Mouse (Mus musculus) heart, postnatal 25 days (tissue): ENCODE results near the gene Adamts20. TPM values are rescaled to one million over a fixed set of nuclear protein-coding genes. Genes with fewer than 3 reads are reported as not detected.
"Not testable (repeated sequence)": the region's sequence is repeated elsewhere in the genome, so short reads cannot be mapped to it uniquely, and the experiment has no call there.

Source experiments
- DNase-seq: peaks from one replicate; pipeline ENCODE4 v3.0.0; 2022; ENCODE audit warnings: low spot score
- intact Hi-C: fragments of 180-260 bp; cut with DNase I; formaldehyde crosslinking; loops from one replicate; pipeline ENCODE4 v1.15.1; 2025
- total RNA-seq, 2 experiments: library from RNA; stranded (reverse); gene quantifications; 2 replicates each; pipeline ENCODE4 v1.2.3; 2021

Adamts20 gene
- total RNA-seq, 2 experiments from 2014 or later = 0.28 to 0.34 TPM

DNA sequence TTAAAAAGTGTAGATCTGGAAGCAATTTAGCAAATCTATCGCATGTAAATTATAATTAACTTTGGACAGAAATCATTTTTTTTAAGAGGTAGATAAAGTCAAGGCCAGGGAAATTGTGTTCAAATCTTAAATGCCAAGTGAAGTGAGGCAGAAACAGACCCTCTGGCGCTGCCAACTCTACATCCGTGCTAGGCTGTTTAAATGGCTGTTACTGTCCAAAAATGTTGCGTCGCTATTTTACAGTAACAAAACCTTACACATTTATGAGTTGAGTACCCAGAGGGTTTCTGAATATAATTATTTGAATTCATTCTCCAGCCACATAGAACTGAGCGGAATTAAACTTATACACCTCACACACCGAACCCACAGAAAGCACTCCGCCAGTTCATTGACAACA lies 13.6 kb downstream of the Adamts20 start:
- no peak for DNase-seq

DNA sequence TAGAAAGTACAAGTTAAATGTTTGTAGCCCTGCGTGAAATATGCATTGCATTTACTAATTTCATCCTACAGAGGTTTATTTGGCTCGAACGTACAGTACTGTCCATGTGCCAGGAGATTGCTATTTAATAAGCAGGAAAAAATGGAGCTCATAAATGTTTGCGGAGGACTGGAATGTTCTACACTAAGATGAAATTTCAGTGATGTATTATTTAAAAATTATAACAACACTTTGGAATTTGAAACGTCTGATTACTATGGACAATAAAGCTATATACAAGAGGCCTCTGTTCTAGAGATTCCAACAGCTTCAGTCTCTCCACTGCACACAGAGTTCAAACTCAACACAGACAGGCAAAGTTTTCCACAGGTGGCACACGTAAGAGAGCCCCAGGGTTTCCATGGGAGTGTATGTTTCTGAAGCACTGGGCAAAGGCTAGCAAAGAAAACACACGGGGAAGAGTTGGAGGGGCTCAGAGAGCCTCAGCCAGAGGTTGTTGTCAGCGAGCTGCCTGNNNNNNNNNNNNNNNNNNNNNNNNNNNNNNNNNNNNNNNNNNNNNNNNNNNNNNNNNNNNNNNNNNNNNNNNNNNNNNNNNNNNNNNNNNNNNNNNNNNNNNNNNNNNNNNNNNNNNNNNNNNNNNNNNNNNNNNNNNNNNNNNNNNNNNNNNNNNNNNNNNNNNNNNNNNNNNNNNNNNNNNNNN lies 20.6 kb downstream of the Adamts20 start:
- no peak for DNase-seq
- intact Hi-C loops = no loop called here

More for the DNA sequence above, 13.6 kb downstream of the Adamts20 start:
- intact Hi-C loops = no loop called here

DNA sequence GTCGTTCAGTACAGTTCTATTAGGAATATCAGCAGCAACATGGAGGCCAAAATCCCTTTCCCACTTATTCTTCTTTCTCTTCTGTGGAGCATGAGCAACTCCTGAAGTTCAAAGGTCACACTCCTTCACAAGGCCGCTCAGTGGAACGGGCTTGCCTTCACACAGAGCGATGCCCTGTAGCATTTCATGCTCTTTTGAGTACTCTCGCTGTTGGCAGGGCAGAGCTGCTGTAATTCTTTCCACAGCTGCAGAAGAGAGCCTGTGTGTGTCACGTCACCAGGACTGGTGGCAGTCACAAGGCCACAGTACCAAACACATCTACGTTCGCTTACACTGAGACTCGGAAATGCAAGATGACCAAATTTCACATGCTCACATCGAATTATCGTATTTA lies 21.2 kb downstream of the Adamts20 start:
- intact Hi-C loops = no loop called here
- no peak for DNase-seq

DNA sequence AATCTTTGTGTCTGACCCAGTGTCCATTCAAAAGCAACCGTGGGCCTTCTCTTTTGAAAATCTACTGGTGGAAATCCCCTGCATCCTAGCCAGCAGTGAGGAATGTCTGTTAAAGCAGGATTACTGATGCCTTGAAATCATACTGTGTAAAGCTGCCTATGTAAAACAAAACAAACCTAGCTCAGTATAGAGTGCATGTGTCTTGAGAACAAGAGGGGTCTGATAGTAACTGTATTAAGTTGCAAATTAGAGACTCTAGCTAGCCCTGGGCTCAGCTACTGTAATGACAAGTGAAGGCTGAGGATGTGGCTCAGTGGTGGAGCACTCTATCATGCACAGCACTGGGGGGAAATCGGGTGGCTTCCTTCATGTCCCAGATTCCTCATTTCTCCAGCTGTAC lies 22.2 kb downstream of the Adamts20 start:
- intact Hi-C loops = no loop called here
- DNase-seq = no peak

DNA sequence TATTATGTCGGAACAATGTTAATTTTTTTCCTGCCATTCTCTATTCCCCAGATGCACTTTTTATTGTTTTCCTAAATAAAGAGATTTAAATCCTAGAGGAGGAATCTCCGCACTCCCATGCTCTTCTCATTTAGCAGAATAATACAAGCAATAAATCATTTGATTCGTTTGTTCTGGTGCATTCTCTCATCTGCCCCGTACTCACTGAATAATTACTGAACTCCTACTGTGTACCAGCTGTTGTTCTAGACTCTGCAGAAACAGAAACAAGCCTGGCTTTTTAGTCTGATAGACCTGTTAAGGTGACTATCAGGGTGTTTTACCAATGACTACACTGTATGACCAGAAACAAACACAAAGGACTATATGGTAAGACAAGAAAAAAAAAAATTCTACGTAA lies 29.7 kb downstream of the Adamts20 start:
- DNase-seq = no peak
- intact Hi-C loops = no loop called here

DNA sequence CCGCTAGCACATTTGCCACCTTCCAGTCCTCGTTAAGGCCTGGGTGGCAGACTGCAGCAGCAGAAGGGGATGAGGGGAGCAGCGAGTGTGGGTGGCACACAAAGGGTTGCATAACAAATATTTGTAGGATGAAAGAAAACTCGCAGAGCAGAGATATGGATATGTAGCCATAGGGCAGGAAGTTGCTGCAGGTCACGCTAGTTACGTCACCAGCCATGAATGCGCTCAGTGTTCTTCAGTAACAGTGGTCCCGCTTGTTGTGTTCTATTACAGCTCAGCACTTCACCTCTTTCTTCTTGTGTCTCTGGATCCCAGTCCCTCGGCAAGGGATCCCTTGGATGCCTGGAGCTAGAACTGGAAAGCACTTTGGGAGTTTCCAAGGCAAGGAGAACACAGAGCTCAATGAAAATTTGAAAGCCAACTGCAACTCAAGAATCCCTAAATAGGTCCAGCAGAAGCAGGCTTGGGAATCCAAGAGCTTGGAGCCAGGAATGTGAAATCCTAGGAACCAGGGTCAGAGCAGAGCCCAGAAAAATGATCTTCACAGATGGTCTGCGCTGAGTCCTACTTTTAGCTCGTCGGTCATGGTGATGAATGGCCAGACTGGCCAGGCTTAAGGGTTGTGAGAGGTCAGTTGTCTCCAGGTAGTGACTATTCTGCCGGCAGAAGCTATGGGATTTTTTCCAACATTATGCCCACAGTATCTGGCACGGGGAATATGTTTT lies 34.4 kb downstream of the Adamts20 start:
- intact Hi-C loops = no loop called here
- no peak for DNase-seq

DNA sequence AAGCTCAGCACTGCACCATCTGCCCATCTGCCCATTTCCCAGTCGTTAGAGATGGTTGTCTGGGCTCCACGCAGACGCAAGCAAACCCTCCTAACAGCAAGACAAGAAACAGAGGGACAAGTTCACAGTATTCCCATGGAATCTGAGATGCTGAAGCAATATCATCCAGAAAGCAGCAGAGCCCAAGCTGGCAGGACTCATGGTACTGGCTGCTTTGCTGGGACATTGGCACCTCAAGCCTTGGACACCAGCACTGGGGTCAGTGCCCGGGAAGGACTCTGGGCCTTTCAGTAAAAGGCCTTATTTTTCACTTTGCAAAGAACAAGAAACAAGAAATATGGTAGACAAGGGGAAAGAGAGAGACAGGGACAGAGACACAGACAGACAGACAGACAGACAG lies 36.5 kb downstream of the Adamts20 start:
- DNase-seq = no peak
- intact Hi-C loops = no loop called here

DNA sequence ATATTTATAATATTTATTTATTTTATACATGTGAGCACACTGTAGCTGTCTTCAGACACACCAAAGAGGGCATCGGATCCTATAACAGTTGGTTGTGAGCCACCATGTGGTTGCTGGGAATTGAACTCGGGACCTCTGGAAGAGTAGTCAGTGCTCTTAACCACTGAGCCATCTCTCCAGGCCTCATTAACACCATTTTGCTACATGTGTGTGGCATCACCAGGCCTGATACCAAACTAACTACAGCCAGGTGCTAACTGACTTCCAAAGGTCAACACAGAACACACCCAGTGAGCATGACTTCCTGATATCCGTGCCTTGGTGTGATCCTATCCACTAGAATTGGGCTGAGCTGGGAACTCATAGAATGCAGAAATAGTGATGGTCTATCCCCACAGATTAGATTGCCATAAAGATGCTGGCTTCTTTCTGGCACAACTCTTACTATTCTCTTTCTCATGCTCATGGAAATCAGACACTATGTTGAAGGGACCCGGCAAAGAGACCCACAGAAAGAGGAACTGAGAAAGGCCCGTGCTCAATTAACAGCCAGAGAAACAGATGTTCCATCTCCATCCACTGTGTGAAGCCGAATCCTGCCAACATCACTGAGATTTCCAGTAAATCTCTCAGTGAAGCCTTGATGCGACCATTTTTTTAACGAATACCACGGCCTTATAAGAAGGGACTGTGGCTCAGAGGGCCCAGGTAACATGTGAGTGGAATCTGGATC lies 37.6 kb downstream of the Adamts20 start:
- intact Hi-C loops = no loop called here
- no peak for DNase-seq

DNA sequence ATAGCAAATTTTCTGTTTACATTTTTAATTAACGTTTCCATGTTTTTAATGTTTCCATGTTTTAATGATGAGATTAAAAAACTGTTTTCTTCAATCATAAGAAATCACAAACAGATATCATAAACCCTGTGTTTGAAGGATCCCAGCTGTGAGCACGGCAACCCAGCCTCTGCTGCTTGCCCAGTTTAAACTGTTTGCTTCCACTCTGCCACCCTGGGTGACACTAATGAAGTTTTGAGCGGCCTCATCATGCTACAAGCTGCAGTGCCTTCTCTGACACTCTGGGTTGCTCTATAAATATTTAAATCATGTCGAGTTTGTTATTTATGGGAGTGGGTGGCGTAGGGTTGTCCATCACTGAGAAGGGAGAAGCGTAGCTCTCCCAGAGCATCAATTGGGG lies 44.7 kb downstream of the Adamts20 start:
- intact Hi-C loops = no loop called here
- DNase-seq = no peak

DNA sequence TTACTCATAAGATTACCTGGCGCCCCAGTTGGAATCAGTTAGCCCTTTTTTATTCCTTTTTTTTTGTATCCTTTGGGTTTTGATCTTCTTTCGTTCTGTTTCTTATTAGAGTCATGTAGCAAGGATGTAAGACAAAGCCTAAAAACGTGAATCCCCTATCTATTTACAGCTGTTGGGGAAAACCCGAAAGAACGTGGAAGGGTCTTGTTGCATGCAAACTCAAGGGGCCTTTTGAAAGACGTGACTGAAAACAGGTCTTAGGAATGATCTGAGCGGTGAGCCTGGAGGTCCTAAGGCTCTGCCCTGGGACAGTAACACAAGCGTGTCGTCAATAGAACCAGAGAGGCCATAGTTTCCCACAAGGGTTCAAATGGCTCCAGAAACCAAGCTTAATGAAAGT lies 46.1 kb downstream of the Adamts20 start:
- no peak for DNase-seq
- intact Hi-C loops = no loop called here

DNA sequence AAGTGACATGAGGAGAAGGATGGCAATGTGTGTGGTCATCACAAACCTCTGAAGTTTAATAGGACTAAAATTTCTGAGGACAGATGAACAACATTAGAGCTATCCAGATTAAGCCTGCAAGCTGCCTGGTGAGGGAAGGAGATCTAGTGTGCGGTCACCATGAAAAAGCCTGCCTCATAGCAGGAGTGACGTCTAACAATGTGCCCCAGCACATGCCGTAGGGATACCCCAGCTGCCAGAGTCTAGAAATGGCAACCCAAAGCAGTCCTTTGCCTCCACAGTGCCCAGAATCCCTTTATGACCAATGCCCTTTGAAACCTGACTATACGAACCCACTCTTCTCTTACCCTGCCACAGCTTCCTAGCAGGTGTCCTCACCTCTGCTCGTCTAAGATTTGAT lies 46.8 kb downstream of the Adamts20 start:
- DNase-seq = no peak

DNA sequence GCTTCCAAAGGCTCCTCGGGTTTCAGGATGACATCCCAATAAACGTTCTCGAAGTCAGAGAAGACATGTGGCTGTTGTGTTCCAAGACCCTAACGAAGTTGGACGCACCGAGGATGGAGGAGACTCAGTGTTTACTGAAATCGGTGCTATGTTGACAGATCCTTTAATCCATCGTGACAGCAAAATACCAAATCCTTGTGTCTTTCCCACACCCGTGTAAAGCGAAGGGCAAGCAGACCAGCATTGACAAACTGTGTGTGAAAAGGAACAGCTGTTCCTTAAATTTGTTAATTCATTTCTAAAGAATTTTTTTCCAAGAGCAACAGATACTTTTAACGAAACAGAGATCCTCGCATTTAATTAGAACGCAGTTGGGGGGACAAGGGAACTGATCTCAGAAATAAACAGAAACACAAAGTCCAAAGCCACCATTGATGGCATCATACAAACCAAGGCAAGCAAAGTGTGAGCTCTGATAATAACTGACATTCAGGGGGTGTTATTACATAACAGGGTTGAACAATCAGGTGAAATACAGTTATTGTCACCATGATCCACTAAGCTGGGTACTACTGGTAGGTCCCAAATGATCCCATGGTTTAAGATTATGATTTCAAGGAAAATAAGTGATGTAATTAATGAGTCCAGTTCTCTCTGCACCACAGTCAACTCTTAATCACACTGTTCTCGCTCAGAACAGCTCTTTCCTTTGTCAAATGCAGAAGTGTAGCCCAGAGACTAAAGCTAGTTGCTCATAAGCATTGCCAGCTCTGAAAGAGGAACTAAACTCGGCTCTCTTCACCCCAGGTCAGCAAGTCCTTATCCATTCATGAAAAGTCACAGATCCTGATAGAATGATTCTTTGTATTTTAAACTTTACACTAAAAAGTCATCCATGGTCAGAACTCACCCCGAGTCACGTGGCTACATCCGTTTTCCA lies 47.7 kb downstream of the Adamts20 start:
- intact Hi-C loops = no loop called here
- no peak for DNase-seq

More for the DNA sequence above, 46.8 kb downstream of the Adamts20 start:
- intact Hi-C loops = no loop called here

DNA sequence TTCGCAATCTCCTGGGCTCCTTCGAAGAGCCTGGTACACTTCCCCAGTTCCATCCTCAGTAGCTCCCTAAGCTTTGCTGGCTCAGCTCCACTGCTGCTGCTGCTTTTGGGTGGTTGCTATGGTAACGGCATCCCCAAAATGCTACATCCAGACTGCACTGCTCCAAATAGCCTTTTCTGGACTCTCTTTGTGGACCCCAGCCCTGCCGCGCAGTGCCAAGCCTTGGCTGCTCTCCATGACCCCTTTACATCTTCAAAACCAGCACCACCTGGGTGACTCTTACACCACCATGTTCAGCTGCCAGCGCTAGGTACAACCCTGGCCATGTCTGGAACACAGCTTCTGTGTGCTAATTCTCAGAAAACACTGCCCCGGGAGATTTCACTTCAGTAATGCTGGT lies 55.4 kb downstream of the Adamts20 start:
- intact Hi-C loops = no loop called here
- no peak for DNase-seq

DNA sequence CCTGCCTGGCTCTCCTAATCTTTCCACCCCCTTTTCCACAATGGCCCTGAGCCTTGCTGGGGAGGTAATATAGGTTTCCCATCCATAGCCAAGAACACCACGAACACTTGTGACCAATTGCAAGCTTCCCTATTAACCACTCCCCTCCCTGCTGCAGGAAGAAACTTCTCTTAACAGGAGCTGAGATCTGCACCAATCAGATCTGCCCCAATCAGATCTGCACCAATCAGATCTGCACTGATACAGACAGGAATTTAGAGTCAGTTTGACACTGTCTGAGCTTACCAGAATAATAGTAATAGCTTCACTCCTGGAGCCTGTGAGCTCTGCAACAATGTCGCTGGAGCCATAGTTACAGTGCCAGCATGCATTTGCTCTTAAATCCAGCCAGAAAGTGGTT lies 58.9 kb downstream of the Adamts20 start:
- intact Hi-C loops = no loop called here
- no peak for DNase-seq

DNA sequence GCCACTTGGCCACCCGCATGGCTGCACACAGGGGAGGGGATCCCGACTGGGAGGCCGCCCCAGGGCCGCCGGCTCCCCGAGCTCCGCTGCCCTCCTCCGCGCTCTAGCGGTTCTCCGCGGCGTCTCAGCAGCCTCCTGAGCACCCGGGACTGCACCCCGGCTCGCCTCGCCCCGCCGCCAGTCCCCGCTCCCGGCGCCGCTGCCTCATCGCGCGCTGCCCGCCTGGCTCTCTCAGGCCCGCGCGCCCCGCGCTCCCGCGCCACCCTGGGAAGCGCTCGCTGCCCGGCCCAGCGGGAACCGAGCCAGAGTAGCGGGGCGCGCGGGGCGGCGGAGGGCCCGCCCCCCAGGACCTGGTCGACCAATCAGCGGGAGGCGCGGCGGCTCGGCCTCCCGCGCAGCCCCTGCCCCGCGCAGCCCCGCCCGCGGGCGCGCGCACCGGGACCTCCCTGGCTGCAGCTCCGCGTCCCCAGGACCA lies 61.1 kb downstream of the Adamts20 start:
- intact Hi-C loops = no loop called here
- DNase-seq = peak; percentile 48

DNA sequence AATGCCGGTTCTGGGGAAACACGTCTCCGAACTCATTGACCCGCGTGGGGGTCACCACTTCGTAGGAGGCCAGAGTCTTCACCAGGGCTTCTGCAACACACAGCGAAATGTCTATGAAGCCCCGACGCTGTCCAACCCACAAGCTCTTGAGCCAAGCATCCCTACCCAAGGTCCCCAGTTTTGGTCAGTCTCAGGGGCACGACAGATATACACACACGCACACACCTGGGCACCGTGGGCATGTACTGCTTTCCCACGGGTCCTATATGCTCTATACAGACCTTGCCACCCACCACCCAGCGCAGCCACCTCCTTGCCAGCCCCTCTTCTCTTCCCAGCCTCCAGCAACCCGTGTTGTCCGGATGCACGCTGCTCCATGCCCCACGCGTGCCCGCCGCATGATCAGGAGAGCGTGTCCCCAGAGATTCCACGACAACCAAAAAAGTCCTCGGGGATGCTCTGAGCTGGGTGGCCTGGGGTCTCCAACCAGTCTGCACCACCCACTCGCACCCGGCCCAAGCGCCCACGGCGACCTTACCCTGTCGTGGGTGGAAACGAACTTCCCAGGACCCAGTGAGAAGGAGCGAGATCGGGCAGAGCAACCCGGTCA lies 61.7 kb downstream of the Adamts20 start:
- intact Hi-C loops = no loop called here
- no peak for DNase-seq

DNA sequence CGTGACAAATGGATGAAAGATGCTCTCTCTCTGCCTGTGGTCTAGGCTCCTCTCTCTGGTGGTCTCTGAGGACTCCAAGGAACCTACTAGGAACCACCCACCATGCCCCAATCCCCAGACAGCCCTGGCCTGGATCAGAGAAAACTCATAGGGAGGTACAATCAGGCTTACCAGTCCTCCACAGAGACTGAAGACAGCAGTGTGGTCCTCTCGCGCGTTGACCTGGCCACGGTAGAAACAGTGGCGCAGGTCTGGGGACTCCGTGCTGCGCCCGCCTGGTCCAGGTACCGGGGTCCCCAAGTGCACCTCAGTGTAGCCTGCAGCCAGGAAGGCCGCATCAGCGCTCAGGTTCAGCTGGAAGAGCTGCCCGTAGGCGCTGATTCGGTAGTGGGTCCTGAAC lies 62.2 kb downstream of the Adamts20 start:
- DNase-seq = no peak
- intact Hi-C loops = no loop called here

DNA sequence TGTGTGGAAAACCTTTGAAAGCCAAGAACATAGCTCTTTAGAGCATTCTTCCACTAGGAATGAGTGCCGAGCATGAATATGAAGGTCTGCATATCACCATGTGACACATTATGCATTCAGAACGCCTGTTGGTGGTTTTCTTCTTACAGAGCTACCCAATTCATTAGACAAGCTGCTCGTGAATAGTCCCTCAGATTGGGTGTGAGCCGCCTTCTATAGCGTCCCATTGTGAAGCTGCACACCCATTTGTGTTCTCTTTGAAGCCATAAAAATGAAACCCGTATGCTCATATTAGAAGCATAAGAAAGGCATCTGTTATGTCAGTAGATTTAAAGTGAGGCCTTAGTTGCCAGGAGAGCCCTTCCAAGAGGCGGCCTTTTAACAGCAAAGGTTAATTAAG lies 72.5 kb downstream of the Adamts20 start:
- intact Hi-C loops = no loop called here
- no peak for DNase-seq

DNA sequence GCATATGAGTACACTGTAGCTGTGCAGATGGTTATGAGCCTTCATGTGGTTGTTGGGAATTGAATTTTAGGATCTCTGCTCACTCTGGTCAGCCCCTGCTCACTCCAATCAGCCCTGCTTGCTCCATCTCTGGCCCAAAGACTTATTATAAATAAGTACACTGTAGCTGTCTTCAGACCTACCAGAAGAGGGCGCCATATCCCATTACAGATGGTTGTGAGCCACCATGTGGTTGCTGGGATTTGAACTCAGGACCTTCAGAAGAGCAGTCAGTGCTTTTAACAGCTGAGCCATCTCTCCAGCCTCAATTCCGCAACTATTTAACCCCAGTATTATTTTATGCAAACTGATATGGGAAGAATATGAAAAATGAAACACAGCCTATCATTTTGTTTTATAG lies 75.1 kb downstream of the Adamts20 start:
- intact Hi-C loops, DNase-seq: not testable (repeated sequence)

DNA sequence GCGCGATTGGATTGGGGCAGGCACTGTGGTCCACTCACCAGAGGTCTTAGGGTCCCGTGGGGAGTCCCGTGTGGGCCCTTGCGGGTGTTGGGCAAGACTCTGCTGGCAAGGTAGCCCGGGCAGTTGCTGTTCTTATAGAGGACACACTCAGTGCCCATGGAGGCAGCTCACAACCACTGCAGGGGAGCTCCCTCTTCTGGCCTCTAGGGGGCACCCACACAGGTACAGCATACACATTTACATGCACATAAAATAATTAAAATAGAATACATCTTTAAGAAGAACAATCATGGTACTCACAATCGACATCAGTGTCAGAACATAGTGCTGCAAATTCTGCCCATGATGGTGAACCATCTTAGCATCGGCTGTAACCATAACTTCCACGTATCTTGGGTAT lies 85.8 kb downstream of the Adamts20 start:
- no peak for DNase-seq
- intact Hi-C loops = no loop called here
